Mouse (Mus musculus): ENCODE measurements around the gene Utp11. TPM values are rescaled to one million over a fixed set of nuclear protein-coding genes. Genes with fewer than 3 reads are reported as not detected.

Utp11 gene
- polyA plus RNA-seq, 1 experiment from 2014 or later, result 42.1 TPM

DNA sequence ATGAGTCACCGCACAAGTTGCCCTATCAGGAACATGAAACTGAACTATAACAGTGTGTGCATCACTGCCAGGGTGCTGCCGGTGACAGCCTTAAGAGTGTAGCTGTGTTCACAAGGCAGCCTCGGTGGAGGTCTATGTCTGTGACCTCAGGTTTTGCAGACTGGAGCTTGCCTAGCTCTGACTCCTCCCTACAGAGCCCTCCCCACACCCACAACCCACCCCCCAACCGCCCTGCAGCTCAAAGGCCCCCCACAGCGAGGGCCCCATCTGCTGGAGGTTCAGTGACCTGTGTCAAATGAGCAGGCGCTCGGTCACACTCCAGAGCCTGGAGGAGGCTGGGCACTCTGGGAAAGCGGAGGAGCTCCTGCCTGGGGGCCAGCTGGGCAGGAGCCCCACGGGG is 40.5 kb downstream of the Utp11 start:
- peaks cover 26% of the 10 kb centered on the region for H3K27me3 ChIP-seq (replicated peaks; ENCODE audit: control insufficient read depth, insufficient read depth, low read length)
- peaks cover 18% of the 10 kb centered on the region for H3K4me1 ChIP-seq (replicated peaks; ENCODE audit: control insufficient read depth, insufficient read depth, low read length)
- no peaks in the 10 kb centered on the region for H3K36me3 ChIP-seq (ENCODE audit: control insufficient read depth, insufficient read depth)
- no peak overlapping the region for H3K9ac ChIP-seq (replicated peaks; ENCODE audit: low read depth, low read length)
- H3K4me3 ChIP-seq (replicated peaks; ENCODE audit: low read length), result no peak overlapping the region
- no peak for ATAC-seq
- WGBS, result 3% methylated on average over 9 of the region's 9 CpGs
- H3K27ac ChIP-seq (ENCODE audit: low read length), result no peak overlapping the region
- no peaks in the 10 kb centered on the region for H3K9me3 ChIP-seq (ENCODE audit: control insufficient read depth, low read length)
- no peak overlapping the region for H3K4me2 ChIP-seq (ENCODE audit: low read length)

DNA sequence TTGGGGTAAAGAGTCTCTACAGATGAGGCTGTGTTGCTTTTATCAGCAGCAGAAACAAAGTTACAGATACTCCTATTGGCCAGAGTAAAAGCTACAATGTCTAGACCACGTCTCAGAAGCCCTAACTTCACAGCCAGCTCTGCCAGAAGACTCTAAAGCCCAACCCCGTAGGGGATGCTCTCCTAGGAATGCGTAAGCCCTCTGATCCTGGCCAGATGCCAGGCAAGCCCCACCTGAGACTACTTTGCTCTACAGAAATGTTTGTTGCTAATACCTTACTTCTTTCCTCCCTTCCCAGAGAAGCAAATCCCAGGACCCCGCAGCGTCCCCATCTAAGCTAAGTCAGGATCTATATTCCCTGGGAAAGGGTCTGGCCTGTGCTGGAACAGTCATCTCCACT is 45.5 kb downstream of the Utp11 start:
- Histone ChIP-seq H3K27ac (ENCODE audit: low read length) (no peak overlapping the region), H3K4me2 (ENCODE audit: low read length) (no peak overlapping the region), H3K9ac (replicated peaks; ENCODE audit: low read depth, low read length) (no peak overlapping the region), H3K27me3 (replicated peaks; ENCODE audit: control insufficient read depth, insufficient read depth, low read length) (peaks cover 9% of the 10 kb centered on the region), H3K36me3 (ENCODE audit: control insufficient read depth, insufficient read depth) (no peaks in the 10 kb centered on the region), H3K4me3 (replicated peaks; ENCODE audit: low read length) (no peak overlapping the region), H3K9me3 (ENCODE audit: control insufficient read depth, low read length) (no peaks in the 10 kb centered on the region), H3K4me1 (replicated peaks; ENCODE audit: control insufficient read depth, insufficient read depth, low read length) (peaks cover 3% of the 10 kb centered on the region)
- ATAC-seq, result no peak
- 44% methylated on average over 5 of the region's 5 CpGs for WGBS

- Histone ChIP-seq H3K9ac (replicated peaks; ENCODE audit: low read depth, low read length) (no peak overlapping the region), H3K4me3 (replicated peaks; ENCODE audit: low read length) (no peak overlapping the region), H3K27me3 (replicated peaks; ENCODE audit: control insufficient read depth, insufficient read depth, low read length) (peaks cover 9% of the 10 kb centered on the region), H3K4me1 (replicated peaks; ENCODE audit: control insufficient read depth, insufficient read depth, low read length) (no peaks in the 10 kb centered on the region; the same call in none of the 2 replicates), H3K36me3 (ENCODE audit: control insufficient read depth, insufficient read depth) (no peaks in the 10 kb centered on the region), H3K9me3 (ENCODE audit: control insufficient read depth, low read length) (no peaks in the 10 kb centered on the region), H3K27ac (ENCODE audit: low read length) (no peak overlapping the region), H3K4me2 (ENCODE audit: low read length) (no peak overlapping the region)
- no peak for ATAC-seq
- 32% methylated on average over 8 of the region's 8 CpGs for WGBS
Observed at GRCm38 (mm10) chr4:124646591-124646990, 46.8 kb downstream of the Utp11 start.

DNA sequence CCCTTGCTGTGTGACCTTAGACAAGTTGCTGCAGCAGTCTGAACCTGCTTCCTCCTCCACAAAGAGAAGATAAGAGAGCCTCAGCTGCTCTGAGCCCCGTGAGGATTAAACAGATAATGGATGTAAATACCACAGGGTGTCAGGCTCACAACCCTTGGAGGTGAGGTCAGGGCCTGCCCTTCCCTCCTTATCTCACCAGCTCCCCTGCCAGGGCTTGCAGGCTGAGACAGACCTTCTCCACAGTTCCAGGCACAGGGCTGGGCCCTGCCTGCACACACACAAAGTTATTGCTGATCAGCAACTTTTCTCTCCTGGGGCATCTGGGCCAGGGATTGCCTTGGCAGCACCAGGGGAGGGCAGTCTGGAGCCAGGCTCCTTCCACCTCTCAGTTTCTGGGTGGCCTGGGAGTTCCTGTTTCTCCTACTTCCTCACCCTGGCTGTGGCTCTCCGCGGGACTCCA is 48.4 kb downstream of the Utp11 start:
- H3K9me3 ChIP-seq (ENCODE audit: control insufficient read depth, low read length), result no peaks in the 10 kb centered on the region
- H3K4me1 ChIP-seq (replicated peaks; ENCODE audit: control insufficient read depth, insufficient read depth, low read length), result no peaks in the 10 kb centered on the region; the same call in none of the 2 replicates
- WGBS, result 23% methylated on average over 3 of the region's 3 CpGs
- H3K27me3 ChIP-seq (replicated peaks; ENCODE audit: control insufficient read depth, insufficient read depth, low read length), result peaks cover 9% of the 10 kb centered on the region
- H3K4me3 ChIP-seq (replicated peaks; ENCODE audit: low read length), result no peak overlapping the region
- H3K9ac ChIP-seq (replicated peaks; ENCODE audit: low read depth, low read length), result no peak overlapping the region
- no peak overlapping the region for H3K27ac ChIP-seq (ENCODE audit: low read length)
- no peaks in the 10 kb centered on the region for H3K36me3 ChIP-seq (ENCODE audit: control insufficient read depth, insufficient read depth)
- no peak for ATAC-seq
- no peak overlapping the region for H3K4me2 ChIP-seq (ENCODE audit: low read length)

GRCm38 (mm10) chr4:124643859-124644258 is 49.5 kb downstream of the Utp11 start:
- 93% methylated on average over 9 of the region's 9 CpGs for WGBS
- ATAC-seq, result no peak
- Histone ChIP-seq H3K27me3 (replicated peaks; ENCODE audit: control insufficient read depth, insufficient read depth, low read length) (peaks cover 6% of the 10 kb centered on the region), H3K36me3 (ENCODE audit: control insufficient read depth, insufficient read depth) (no peaks in the 10 kb centered on the region), H3K4me1 (replicated peaks; ENCODE audit: control insufficient read depth, insufficient read depth, low read length) (peaks cover 4% of the 10 kb centered on the region), H3K9ac (replicated peaks; ENCODE audit: low read depth, low read length) (no peak overlapping the region), H3K27ac (ENCODE audit: low read length) (no peak overlapping the region), H3K4me2 (ENCODE audit: low read length) (no peak overlapping the region), H3K9me3 (ENCODE audit: control insufficient read depth, low read length) (no peaks in the 10 kb centered on the region), H3K4me3 (replicated peaks; ENCODE audit: low read length) (no peak overlapping the region)

- no peak for ATAC-seq
Observed at GRCm38 (mm10) chr4:124639715-124640114, 53.7 kb downstream of the Utp11 start.

GRCm38 (mm10) chr4:124633281-124633680 is 60.1 kb downstream of the Utp11 start:
- WGBS, result 8% methylated on average over 9 of the region's 9 CpGs
- Histone ChIP-seq H3K36me3 (ENCODE audit: control insufficient read depth, insufficient read depth) (no peaks in the 10 kb centered on the region), H3K4me1 (replicated peaks; ENCODE audit: control insufficient read depth, insufficient read depth, low read length) (no peaks in the 10 kb centered on the region), H3K27ac (ENCODE audit: low read length) (no peak overlapping the region), H3K4me2 (ENCODE audit: low read length) (no peak overlapping the region), H3K4me3 (replicated peaks; ENCODE audit: low read length) (no peak overlapping the region), H3K9me3 (ENCODE audit: control insufficient read depth, low read length) (no peaks in the 10 kb centered on the region), H3K9ac (replicated peaks; ENCODE audit: low read depth, low read length) (no peak overlapping the region), H3K27me3 (replicated peaks; ENCODE audit: control insufficient read depth, insufficient read depth, low read length) (no peaks in the 10 kb centered on the region; the same call in 1 of the 2 replicates)
- ATAC-seq, result no peak

More at GRCm38 (mm10) chr4:124639715-124640114, 53.7 kb downstream of the Utp11 start:
- Histone ChIP-seq H3K36me3 (ENCODE audit: control insufficient read depth, insufficient read depth) (no peaks in the 10 kb centered on the region), H3K4me1 (replicated peaks; ENCODE audit: control insufficient read depth, insufficient read depth, low read length) (peaks cover 4% of the 10 kb centered on the region), H3K27me3 (replicated peaks; ENCODE audit: control insufficient read depth, insufficient read depth, low read length) (no peaks in the 10 kb centered on the region; the same call in none of the 2 replicates), H3K9me3 (ENCODE audit: control insufficient read depth, low read length) (no peaks in the 10 kb centered on the region), H3K4me2 (ENCODE audit: low read length) (no peak overlapping the region), H3K9ac (replicated peaks; ENCODE audit: low read depth, low read length) (no peak overlapping the region), H3K4me3 (replicated peaks; ENCODE audit: low read length) (no peak overlapping the region), H3K27ac (ENCODE audit: low read length) (no peak overlapping the region)
- 21% methylated on average over 12 of the region's 12 CpGs for WGBS

DNA sequence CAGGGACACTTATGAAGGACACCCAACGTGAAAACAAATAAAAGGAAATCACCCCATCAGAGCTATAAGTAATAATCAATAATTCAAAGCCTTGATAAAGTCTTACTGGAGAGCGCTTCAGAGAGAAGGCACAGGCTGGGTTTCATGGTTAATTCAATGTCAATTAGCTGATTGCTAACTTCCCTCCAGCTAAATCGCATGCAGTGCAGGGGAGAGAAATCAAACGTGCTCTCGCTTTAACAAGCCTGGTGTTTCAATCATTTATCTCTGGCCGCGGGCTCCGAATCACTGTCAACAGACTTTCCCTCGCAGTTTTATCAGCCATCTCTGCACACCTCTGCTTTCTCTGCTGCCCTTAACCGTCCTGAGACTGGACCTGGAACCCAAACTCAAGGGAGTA is 60.5 kb downstream of the Utp11 start:
- Histone ChIP-seq H3K27me3 (replicated peaks; ENCODE audit: control insufficient read depth, insufficient read depth, low read length) (no peaks in the 10 kb centered on the region; the same call in 1 of the 2 replicates), H3K27ac (ENCODE audit: low read length) (no peak overlapping the region), H3K9ac (replicated peaks; ENCODE audit: low read depth, low read length) (no peak overlapping the region), H3K4me1 (replicated peaks; ENCODE audit: control insufficient read depth, insufficient read depth, low read length) (no peaks in the 10 kb centered on the region), H3K4me3 (replicated peaks; ENCODE audit: low read length) (no peak overlapping the region), H3K36me3 (ENCODE audit: control insufficient read depth, insufficient read depth) (no peaks in the 10 kb centered on the region), H3K9me3 (ENCODE audit: control insufficient read depth, low read length) (no peaks in the 10 kb centered on the region), H3K4me2 (ENCODE audit: low read length) (no peak overlapping the region)
- ATAC-seq, result no peak
- 76% methylated on average over 10 of the region's 10 CpGs for WGBS

DNA sequence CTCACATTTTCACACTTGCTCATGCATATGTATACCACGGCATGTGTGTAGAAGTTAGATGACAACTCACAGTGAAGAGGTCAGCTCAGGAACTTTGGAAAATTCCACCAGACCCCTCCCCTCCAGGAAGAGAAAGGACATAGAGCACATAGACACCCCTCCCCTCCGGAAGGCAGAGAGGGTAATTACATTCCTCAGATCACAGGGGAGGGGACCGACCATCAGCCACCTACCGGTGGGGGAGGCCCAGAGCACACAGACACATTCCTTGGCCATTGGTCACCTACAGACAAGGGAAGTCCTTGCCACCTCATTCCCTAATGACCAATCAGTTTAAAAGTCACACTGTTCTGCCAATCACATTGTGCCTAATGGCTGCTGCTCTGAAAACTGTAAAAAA is 61.9 kb downstream of the Utp11 start:
- WGBS, result 65% methylated on average over 4 of the region's 4 CpGs
- Histone ChIP-seq H3K27me3 (replicated peaks; ENCODE audit: control insufficient read depth, insufficient read depth, low read length) (no peaks in the 10 kb centered on the region; the same call in 1 of the 2 replicates), H3K9ac (replicated peaks; ENCODE audit: low read depth, low read length) (no peak overlapping the region), H3K36me3 (ENCODE audit: control insufficient read depth, insufficient read depth) (no peaks in the 10 kb centered on the region), H3K4me2 (ENCODE audit: low read length) (no peak overlapping the region), H3K4me3 (replicated peaks; ENCODE audit: low read length) (no peak overlapping the region), H3K27ac (ENCODE audit: low read length) (no peak overlapping the region), H3K9me3 (ENCODE audit: control insufficient read depth, low read length) (no peaks in the 10 kb centered on the region), H3K4me1 (replicated peaks; ENCODE audit: control insufficient read depth, insufficient read depth, low read length) (peaks cover 5% of the 10 kb centered on the region)
- no peak for ATAC-seq
